Mouse (Mus musculus): ENCODE results near the gene Myh7b. TPM values are rescaled to one million over a fixed set of nuclear protein-coding genes. Genes with fewer than 3 reads are reported as not detected.
"Not testable (repeated sequence)": the region's sequence is repeated elsewhere in the genome, so short reads cannot be mapped to it uniquely, and the experiment has no call there.

The Myh7b gene
- polyA plus RNA-seq, 1 experiment: 0.47 TPM

GRCm38 (mm10) chr2:155595516-155595915 lies 15.5 kb upstream of the Myh7b start:
- Histone ChIP-seq H3K4me3 (ENCODE audit: low read depth, low read length) (no peak overlapping the region), H3K27me3 (ENCODE audit: control insufficient read depth, insufficient read depth, low read length) (no peaks in the 10 kb centered on the region), H3K27ac (ENCODE audit: insufficient read depth, low read depth, low read length) (no peak overlapping the region), H3K36me3 (ENCODE audit: control insufficient read depth, insufficient read depth, low read length) (no peaks in the 10 kb centered on the region), H3K4me1 (ENCODE audit: control insufficient read depth, insufficient read depth, insufficient read length, low read length) (peaks cover 9% of the 10 kb centered on the region; the same call in 1 of the 2 replicates)
- TF ChIP-seq CTCF (IDR thresholded peaks at IDR 0.05; ENCODE audit: extremely low read depth, insufficient read length, insufficient replicate concordance, low read depth, low read length) (no peak), POLR2A (IDR thresholded peaks at IDR 0.05; ENCODE audit: low read depth, low read length) (no peak)
- WGBS: 77% methylated on average over 6 of the region's 6 CpGs

GRCm38 (mm10) chr2:155603707-155604106 lies 7.3 kb upstream of the Myh7b start:
- Histone ChIP-seq H3K27me3 (ENCODE audit: control insufficient read depth, insufficient read depth, low read length) (no peaks in the 10 kb centered on the region), H3K4me1 (ENCODE audit: control insufficient read depth, insufficient read depth, insufficient read length, low read length) (peaks cover 2% of the 10 kb centered on the region; the same call in 1 of the 2 replicates), H3K4me3 (ENCODE audit: low read depth, low read length) (no peak overlapping the region), H3K36me3 (ENCODE audit: control insufficient read depth, insufficient read depth, low read length) (no peaks in the 10 kb centered on the region), H3K27ac (ENCODE audit: insufficient read depth, low read depth, low read length) (no peak overlapping the region)
- 36% methylated on average over 3 of the region's 3 CpGs for WGBS
- TF ChIP-seq POLR2A (IDR thresholded peaks at IDR 0.05; ENCODE audit: low read depth, low read length) (no peak), CTCF (IDR thresholded peaks at IDR 0.05; ENCODE audit: extremely low read depth, insufficient read length, insufficient replicate concordance, low read depth, low read length) (no peak)

GRCm38 (mm10) chr2:155604560-155605235 lies 6.3 kb upstream of the Myh7b start:
- Histone ChIP-seq H3K27me3 (ENCODE audit: control insufficient read depth, insufficient read depth, low read length) (no peaks in the 10 kb centered on the region), H3K27ac (ENCODE audit: insufficient read depth, low read depth, low read length) (no peak overlapping the region), H3K4me1 (ENCODE audit: control insufficient read depth, insufficient read depth, insufficient read length, low read length) (peaks cover 2% of the 10 kb centered on the region; the same call in 1 of the 2 replicates), H3K4me3 (ENCODE audit: low read depth, low read length) (no peak overlapping the region), H3K36me3 (ENCODE audit: control insufficient read depth, insufficient read depth, low read length) (no peaks in the 10 kb centered on the region)
- no peak for TF ChIP-seq POLR2A (IDR thresholded peaks at IDR 0.05; ENCODE audit: low read depth, low read length)
- TF ChIP-seq CTCF (IDR thresholded peaks at IDR 0.05; ENCODE audit: extremely low read depth, insufficient read length, insufficient replicate concordance, low read depth, low read length): no peak
- 40% methylated on average over 10 of the region's 10 CpGs for WGBS

DNA sequence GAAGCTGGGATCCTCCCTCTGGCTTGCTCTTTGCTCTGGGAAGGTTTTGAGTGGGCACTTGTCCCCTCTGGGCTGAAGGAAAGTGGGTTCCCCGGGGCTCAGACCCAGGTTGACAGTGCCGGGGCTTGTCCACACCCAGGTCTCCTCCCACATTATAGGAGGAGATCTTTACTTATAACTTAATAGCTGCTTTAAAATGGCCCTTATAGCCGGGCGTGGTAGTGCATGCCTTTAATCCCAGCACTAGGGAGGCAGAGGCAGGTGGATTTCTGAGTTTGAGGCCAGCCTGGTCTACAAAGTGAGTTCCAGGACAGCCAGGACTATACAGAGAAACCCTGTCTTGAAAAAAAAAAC lies 5.8 kb upstream of the Myh7b start:
- WGBS: 27% methylated on average over 4 of the region's 4 CpGs
- not testable (repeated sequence) for H3K27ac ChIP-seq (ENCODE audit: insufficient read depth, low read depth, low read length); H3K27me3 ChIP-seq (ENCODE audit: control insufficient read depth, insufficient read depth, low read length); H3K36me3 ChIP-seq (ENCODE audit: control insufficient read depth, insufficient read depth, low read length); H3K4me3 ChIP-seq (ENCODE audit: low read depth, low read length); H3K4me1 ChIP-seq (ENCODE audit: control insufficient read depth, insufficient read depth, insufficient read length, low read length)

- Histone ChIP-seq H3K27me3 (ENCODE audit: control insufficient read depth, insufficient read depth, low read length) (no peaks in the 10 kb centered on the region), H3K36me3 (ENCODE audit: control insufficient read depth, insufficient read depth, low read length) (no peaks in the 10 kb centered on the region), H3K27ac (ENCODE audit: insufficient read depth, low read depth, low read length) (no peak overlapping the region), H3K4me3 (ENCODE audit: low read depth, low read length) (no peak overlapping the region), H3K4me1 (ENCODE audit: control insufficient read depth, insufficient read depth, insufficient read length, low read length) (peaks cover 2% of the 10 kb centered on the region; the same call in 1 of the 2 replicates)
- no peak for TF ChIP-seq POLR2A (IDR thresholded peaks at IDR 0.05; ENCODE audit: low read depth, low read length)
- no peak for TF ChIP-seq CTCF (IDR thresholded peaks at IDR 0.05; ENCODE audit: extremely low read depth, insufficient read length, insufficient replicate concordance, low read depth, low read length)
- WGBS: 78% methylated on average over 4 of the region's 4 CpGs
These were observed 4.7 kb upstream of the Myh7b start for GRCm38 (mm10) chr2:155606360-155606759.

- Histone ChIP-seq H3K4me1 (ENCODE audit: control insufficient read depth, insufficient read depth, insufficient read length, low read length) (peaks cover 6% of the 10 kb centered on the region; the same call in 1 of the 2 replicates), H3K27ac (ENCODE audit: insufficient read depth, low read depth, low read length) (no peak overlapping the region), H3K4me3 (ENCODE audit: low read depth, low read length) (no peak overlapping the region), H3K27me3 (ENCODE audit: control insufficient read depth, insufficient read depth, low read length) (no peaks in the 10 kb centered on the region), H3K36me3 (ENCODE audit: control insufficient read depth, insufficient read depth, low read length) (no peaks in the 10 kb centered on the region)
- TF ChIP-seq POLR2A (IDR thresholded peaks at IDR 0.05; ENCODE audit: low read depth, low read length) (no peak), CTCF (IDR thresholded peaks at IDR 0.05; ENCODE audit: extremely low read depth, insufficient read length, insufficient replicate concordance, low read depth, low read length) (no peak)
- WGBS: 89% methylated on average over 9 of the region's 9 CpGs
These were observed 980 bp downstream of the Myh7b start for GRCm38 (mm10) chr2:155611834-155612550.

DNA sequence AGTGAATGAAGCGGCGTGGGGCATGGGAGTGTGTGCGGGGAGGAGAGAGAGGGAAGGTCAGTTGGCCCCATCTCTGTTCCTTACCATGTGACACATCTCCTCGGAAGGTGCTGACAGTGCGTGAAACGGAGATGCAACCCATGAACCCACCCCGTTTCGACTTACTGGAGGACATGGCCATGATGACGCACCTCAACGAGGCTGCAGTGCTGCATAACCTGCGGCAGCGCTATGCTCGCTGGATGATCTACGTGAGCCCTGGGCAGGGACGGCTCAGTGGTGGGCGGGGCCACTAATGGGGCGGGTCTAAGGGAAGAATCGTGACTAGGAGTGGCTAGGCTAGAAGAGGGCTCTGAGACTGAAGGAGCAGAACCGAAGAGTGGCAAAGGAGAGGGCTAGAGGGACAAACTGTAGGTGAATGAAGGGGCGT lies 2.3 kb downstream of the Myh7b start:
- TF ChIP-seq CTCF (IDR thresholded peaks at IDR 0.05; ENCODE audit: extremely low read depth, insufficient read length, insufficient replicate concordance, low read depth, low read length): no peak
- no peak for TF ChIP-seq POLR2A (IDR thresholded peaks at IDR 0.05; ENCODE audit: low read depth, low read length)
- Histone ChIP-seq H3K4me1 (ENCODE audit: control insufficient read depth, insufficient read depth, insufficient read length, low read length) (peaks cover 6% of the 10 kb centered on the region; the same call in 1 of the 2 replicates), H3K27ac (ENCODE audit: insufficient read depth, low read depth, low read length) (no peak overlapping the region), H3K36me3 (ENCODE audit: control insufficient read depth, insufficient read depth, low read length) (no peaks in the 10 kb centered on the region), H3K27me3 (ENCODE audit: control insufficient read depth, insufficient read depth, low read length) (no peaks in the 10 kb centered on the region), H3K4me3 (ENCODE audit: low read depth, low read length) (peak overlapping the region; percentile 45)
- WGBS: 3% methylated on average over 20 of the region's 20 CpGs

All from small intestine, adult 2 months (tissue).